Mouse (Mus musculus) forebrain, embryonic 12.5 days (tissue): ENCODE measurements at regions not wholly inside any gene's neighbourhood (a gene's known extent, or its start where the extent isn't known, plus 50 kb on each side); places are given as distances from the start of the nearest gene placed in this dataset.
"Not testable (repeated sequence)": the region's sequence is repeated elsewhere in the genome, so short reads cannot be mapped to it uniquely, and the experiment has no call there.

ENCODE experiments used
- ATAC-seq: fragments of 200-750 bp; cut with Nextera tagmentation; 2 replicates; pipeline ENCODE4 v1.8.0; 2017; ENCODE audit warnings: moderate TSS enrichment; ENCODE audit not compliant: low FRiP score
- H3K27ac ChIP-seq: fragments of 300-500 bp; sonication (generic); 2 replicates; pipeline ENCODE4 v1.5.1; 2016; ENCODE audit warnings: mild to moderate bottlenecking
- H3K27me3 ChIP-seq: fragments of 300-500 bp; sonication (generic); 2 replicates; pipeline ENCODE4 v1.6.1; 2016; ENCODE audit warnings: mild to moderate bottlenecking
- H3K36me3 ChIP-seq: fragments of 300-500 bp; sonication (generic); replicated peaks from 2 replicates; pipeline ENCODE4 v1.6.1; 2016; ENCODE audit warnings: mild to moderate bottlenecking
- H3K4me1 ChIP-seq: fragments of 300-500 bp; sonication (generic); 2 replicates; pipeline ENCODE4 v1.6.1; 2016
- H3K4me2 ChIP-seq: fragments of 300-500 bp; sonication (generic); 2 replicates; pipeline ENCODE4 v1.6.1; 2016; ENCODE audit warnings: mild to moderate bottlenecking, moderate library complexity
- H3K4me3 ChIP-seq: fragments of 300-500 bp; sonication (generic); replicated peaks from 2 replicates; pipeline ENCODE4 v1.5.1; 2016; ENCODE audit warnings: mild to moderate bottlenecking
- H3K9ac ChIP-seq: fragments of 300-500 bp; sonication (generic); 2 replicates; pipeline ENCODE4 v1.6.1; 2016; ENCODE audit warnings: mild to moderate bottlenecking
- H3K9me3 ChIP-seq: fragments of 300-500 bp; sonication (generic); 2 replicates; pipeline ENCODE4 v1.6.1; 2016
- WGBS: fragments of 180-500 bp; shearing (Covaris S2); methylation state at CpG from one replicate; pipeline ENCODE4 v1.1.7; 2016; 5-methylcytosine and 5-hydroxymethylcytosine counted together

DNA sequence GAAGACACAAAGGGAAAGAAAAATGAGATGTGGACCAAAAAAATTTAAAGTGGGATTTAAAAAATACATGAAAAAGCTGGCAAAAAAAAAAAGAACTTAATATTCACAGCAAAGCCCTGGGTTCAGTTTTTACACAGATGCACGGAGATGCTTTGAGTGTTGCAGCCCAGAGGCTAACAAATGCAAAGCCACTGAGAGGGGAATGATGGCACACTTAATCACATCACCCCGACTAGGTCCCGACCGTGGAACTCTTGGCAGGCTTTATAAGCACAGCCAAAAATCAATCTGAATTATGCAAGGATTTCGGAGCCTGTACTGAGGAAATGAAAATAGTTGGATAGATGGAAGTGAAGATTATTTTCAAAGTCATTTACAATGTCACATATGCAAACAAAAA, 329.6 kb downstream of the Tdrd3 start:
- H3K27ac ChIP-seq = no peak overlapping the region
- H3K27me3 ChIP-seq = no peaks in the 10 kb centered on the region
- H3K9ac ChIP-seq = no peak overlapping the region
- H3K4me2 ChIP-seq = no peak overlapping the region
- no peaks in the 10 kb centered on the region for H3K9me3 ChIP-seq
- ATAC-seq = no peak
- H3K4me1 ChIP-seq = 0 out of 2 replicates have a peak, but pooled peaks cover 4% of the 10 kb centered on the region
- 43% methylated on average over 5 of the region's 5 CpGs for WGBS
- H3K4me3 ChIP-seq = no peak overlapping the region
- H3K36me3 ChIP-seq = no peaks in the 10 kb centered on the region

DNA sequence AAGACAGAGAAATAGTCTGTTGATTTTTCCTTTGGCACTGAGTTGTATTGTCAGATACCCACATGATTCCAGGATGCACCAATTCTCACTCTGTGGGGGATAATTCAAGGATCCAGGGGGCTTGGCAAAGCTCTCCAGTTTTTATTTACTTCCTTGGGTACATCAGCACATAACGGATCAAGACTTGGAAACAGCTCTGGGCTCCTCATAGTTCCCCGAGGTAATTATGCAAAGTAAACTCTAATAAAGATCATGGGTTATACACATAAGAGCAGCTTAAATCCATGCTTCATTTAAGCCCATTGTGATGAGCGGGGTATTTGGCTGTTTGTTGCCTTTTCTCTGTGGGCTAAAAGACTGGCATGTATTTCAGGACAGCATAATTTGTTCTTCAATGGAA, 332.6 kb downstream of the Tdrd3 start:
- peak; percentile 68 for ATAC-seq
- Histone ChIP-seq H3K4me3 (no peak overlapping the region), H3K9ac (no peak overlapping the region), H3K4me1 (0 out of 2 replicates have a peak, but pooled peaks cover 4% of the 10 kb centered on the region), H3K4me2 (no peak overlapping the region), H3K9me3 (no peaks in the 10 kb centered on the region), H3K27ac (no peak overlapping the region), H3K27me3 (no peaks in the 10 kb centered on the region), H3K36me3 (no peaks in the 10 kb centered on the region)
- WGBS = 19% methylated on average over 3 of the region's 3 CpGs

DNA sequence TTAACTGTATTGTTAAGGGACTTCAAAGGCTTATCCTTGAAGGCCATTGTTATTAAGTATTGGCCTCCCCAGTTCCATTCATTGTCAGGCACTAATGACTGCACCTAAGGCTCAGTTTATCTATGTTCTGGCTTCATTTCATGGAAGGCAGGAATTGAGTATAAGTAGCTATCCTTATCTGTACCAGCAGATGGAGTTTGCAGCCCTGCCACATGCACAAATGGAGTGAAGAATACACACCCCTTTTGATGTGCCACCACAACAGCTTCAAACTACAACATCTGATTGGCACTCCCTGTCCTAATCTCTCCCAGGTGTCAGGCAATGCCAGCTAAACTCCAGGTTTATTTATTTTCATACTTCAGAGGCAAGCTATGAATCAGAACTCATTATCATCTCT, 333.3 kb downstream of the Tdrd3 start:
- Histone ChIP-seq H3K27ac (no peak overlapping the region), H3K9ac (no peak overlapping the region), H3K9me3 (no peaks in the 10 kb centered on the region), H3K27me3 (no peaks in the 10 kb centered on the region), H3K4me3 (no peak overlapping the region), H3K36me3 (no peaks in the 10 kb centered on the region), H3K4me1 (0 out of 2 replicates have a peak, but pooled peaks cover 4% of the 10 kb centered on the region), H3K4me2 (no peak overlapping the region)
- no peak for ATAC-seq

DNA sequence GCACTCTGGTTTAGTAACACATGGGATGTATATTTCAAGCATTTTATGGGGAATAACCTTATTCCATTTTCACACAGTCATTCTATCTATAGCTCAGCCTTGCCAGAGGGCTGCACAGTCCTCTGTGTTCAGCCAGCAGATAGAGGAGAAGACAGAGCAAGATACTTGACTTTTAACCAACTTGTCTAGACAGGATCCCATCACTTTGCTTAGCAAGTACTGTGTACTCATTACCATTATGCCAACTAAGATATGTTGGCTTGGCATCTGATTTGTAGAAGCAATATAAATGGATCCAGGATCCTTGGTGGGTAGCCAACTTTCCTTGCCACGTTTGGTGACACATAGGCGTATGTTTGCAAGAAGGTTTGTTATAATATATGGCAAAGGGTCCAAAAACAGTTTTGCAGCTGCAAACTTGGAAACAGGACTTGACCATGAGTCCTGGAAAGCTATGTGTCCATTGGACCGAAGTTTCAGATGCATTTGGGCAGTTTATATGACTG, 334.3 kb downstream of the Tdrd3 start:
- H3K9me3 ChIP-seq = no peaks in the 10 kb centered on the region
- no peak overlapping the region for H3K27ac ChIP-seq
- no peak overlapping the region for H3K4me3 ChIP-seq
- H3K9ac ChIP-seq = no peak overlapping the region
- 87% methylated on average over 3 of the region's 3 CpGs for WGBS
- 0 out of 2 replicates have a peak, but pooled peaks cover 4% of the 10 kb centered on the region for H3K4me1 ChIP-seq
- H3K4me2 ChIP-seq = no peak overlapping the region
- H3K36me3 ChIP-seq = no peaks in the 10 kb centered on the region
- H3K27me3 ChIP-seq = no peaks in the 10 kb centered on the region
- ATAC-seq = no peak

DNA sequence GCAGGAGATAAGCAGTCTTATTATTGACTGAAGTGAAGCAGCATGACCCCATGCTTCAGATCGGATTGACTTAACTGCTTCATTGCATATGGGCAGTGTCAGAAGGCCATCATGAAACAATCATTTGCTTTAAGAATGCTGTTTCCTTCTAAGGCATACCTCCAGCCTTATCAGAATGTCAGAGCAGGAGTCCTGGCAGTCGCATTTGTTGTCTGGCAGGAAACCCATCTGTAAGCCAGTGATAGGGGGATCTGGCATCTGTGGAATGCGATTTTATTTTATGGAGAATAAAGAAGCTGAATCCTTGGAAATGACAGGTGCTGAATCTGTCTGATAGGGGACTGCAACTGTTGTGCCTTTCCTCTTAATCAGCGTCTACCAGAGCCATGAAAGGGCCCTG, 338.3 kb downstream of the Tdrd3 start:
- 63% methylated on average over 4 of the region's 4 CpGs for WGBS
- Histone ChIP-seq H3K36me3 (no peaks in the 10 kb centered on the region), H3K9me3 (no peaks in the 10 kb centered on the region), H3K4me1 (no peaks in the 10 kb centered on the region), H3K4me2 (no peak overlapping the region), H3K4me3 (no peak overlapping the region), H3K9ac (no peak overlapping the region), H3K27me3 (no peaks in the 10 kb centered on the region), H3K27ac (no peak overlapping the region)
- ATAC-seq = no peak

DNA sequence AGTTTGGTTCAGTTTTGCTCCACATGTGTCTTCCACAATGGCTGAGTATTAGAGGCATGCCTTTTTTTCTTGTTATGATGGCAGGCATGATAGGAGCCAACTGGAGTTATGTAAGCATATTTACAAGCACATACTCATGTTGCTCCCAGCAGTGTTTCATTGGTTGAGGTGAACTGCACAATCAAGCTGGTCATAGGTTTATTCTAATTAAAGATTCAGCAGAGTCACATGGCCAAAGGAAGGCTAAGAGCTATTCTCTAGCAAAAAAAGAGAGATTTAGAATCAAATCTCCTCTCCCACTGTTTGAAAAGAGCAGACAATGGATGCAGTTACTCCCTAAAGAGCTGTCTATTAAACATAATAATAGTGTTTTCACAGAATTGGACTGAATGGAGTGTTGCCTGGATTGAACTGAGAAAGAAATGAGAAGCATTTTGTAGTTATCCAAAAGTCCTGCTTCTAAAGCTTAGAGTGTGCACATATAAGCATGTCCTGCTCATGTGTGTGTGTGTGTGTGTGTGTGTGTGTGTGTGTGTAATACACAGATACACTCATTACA, 359.0 kb downstream of the Tdrd3 start:
- H3K27ac ChIP-seq = no peak overlapping the region

DNA sequence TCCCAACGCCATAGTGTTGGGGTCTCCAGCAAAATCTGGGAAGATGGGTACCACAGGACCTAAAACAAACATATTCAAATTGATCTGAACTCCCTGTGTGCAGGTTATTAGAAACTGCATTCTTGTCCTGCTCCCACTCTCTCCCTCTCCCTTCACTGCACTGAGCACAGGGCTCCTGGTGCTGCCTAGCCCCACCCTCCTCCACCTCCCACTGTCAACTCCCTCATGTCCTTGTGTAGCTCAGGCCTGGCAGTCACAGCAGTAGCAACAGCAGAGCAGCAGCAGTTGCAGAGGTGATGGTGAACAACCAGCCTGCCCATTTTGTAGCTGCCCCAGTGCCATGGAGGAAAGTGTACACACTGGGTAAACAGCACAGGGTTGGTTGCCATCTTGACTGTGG, 383.4 kb downstream of the Tdrd3 start:
- no peaks in the 10 kb centered on the region for H3K4me1 ChIP-seq
- no peaks in the 10 kb centered on the region for H3K9me3 ChIP-seq
- no peaks in the 10 kb centered on the region for H3K27me3 ChIP-seq
- WGBS = 85% methylated on average over 1 of the region's 1 CpGs
- H3K4me2 ChIP-seq = no peak overlapping the region
- H3K9ac ChIP-seq = no peak overlapping the region
- H3K4me3 ChIP-seq = no peak overlapping the region
- H3K27ac ChIP-seq = no peak overlapping the region
- ATAC-seq = 0 out of 2 replicates have a peak, but pooled peaks have one; percentile 23
- H3K36me3 ChIP-seq = no peaks in the 10 kb centered on the region

More for the DNA sequence above, 359.0 kb downstream of the Tdrd3 start:
- H3K4me3 ChIP-seq = no peak overlapping the region
- H3K9me3 ChIP-seq = no peaks in the 10 kb centered on the region
- H3K4me1 ChIP-seq = 0 out of 2 replicates have a peak, but pooled peaks cover 7% of the 10 kb centered on the region
- ATAC-seq = peak; percentile 61
- H3K4me2 ChIP-seq = no peak overlapping the region
- no peaks in the 10 kb centered on the region for H3K27me3 ChIP-seq
- no peak overlapping the region for H3K9ac ChIP-seq
- H3K36me3 ChIP-seq = no peaks in the 10 kb centered on the region

DNA sequence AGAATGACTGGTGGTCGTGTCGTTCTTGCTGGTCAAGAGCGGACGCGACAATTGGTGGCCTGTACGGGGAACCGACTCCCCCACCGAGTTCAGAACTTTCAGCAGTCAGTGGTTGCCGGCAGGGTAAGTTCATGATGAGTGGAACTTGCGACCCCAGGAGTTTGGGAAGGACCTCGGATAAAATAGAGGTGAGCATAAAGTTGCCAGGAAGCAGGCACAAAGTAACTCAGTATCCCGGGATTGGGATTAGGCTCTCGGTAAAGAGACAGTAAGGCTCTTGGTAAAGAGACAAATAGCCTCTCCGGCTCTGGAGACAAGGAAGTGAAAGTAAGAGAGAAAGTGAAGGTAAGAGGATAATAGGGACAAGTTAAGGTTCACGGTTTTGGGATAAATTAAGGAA, 393.2 kb downstream of the Tdrd3 start:
- ATAC-seq, H3K36me3 ChIP-seq, H3K4me1 ChIP-seq, H3K9me3 ChIP-seq, H3K4me3 ChIP-seq, H3K4me2 ChIP-seq, H3K27me3 ChIP-seq, H3K9ac ChIP-seq, H3K27ac ChIP-seq: not testable (repeated sequence)
- 92% methylated on average over 15 of the region's 15 CpGs for WGBS

DNA sequence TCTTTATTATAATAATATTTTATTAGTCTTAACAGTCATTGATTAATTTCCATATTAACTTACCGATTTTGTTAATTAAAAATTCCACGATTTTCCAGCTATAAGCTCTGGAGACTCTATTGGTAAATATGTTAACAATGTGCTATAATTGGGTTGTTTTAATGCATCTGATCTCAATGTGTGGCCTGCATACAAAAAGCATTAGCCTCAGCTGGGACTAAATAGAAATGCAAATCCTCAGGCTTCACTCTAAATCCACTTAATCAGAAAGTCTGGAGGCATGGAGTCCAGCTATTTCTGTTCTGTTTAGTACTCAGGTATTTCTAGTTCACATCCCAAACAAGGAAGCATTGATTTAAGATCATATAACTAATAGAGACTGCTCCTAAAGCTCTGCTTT, 427.7 kb downstream of the Tdrd3 start:
- Histone ChIP-seq H3K4me1 (peaks cover 3% of the 10 kb centered on the region; the same call in 1 of the 2 replicates), H3K4me3 (no peak overlapping the region), H3K36me3 (no peaks in the 10 kb centered on the region), H3K9ac (no peak overlapping the region), H3K9me3 (no peaks in the 10 kb centered on the region), H3K27me3 (no peaks in the 10 kb centered on the region), H3K27ac (no peak overlapping the region), H3K4me2 (no peak overlapping the region)
- ATAC-seq = no peak
- WGBS = 69% methylated on average over 2 of the region's 2 CpGs

DNA sequence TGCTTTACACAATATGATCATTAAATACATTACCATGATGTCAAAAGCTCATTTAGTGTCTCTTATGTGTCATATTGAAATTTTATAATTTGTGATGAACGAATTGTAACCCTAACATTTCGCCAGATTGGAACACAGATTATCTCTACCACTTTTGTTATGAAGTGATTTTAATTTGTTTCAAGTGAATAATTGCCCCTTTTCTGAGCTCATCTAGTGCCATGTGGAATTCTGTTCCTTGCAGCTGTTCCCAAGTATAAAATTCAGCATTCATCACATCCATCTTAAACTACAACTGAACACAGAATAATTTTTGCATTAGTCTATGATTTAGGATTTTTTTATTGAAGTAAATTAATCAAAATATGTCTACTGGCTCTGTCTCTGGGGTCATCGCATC, 445.0 kb downstream of the Tdrd3 start:
- Histone ChIP-seq H3K9me3 (no peaks in the 10 kb centered on the region), H3K4me2 (no peak overlapping the region), H3K9ac (no peak overlapping the region), H3K4me1 (peaks cover 16% of the 10 kb centered on the region), H3K27ac (no peak overlapping the region), H3K36me3 (no peaks in the 10 kb centered on the region), H3K4me3 (no peak overlapping the region), H3K27me3 (peaks cover 3% of the 10 kb centered on the region; the same call in 1 of the 2 replicates)
- WGBS = 82% methylated on average over 3 of the region's 3 CpGs
- ATAC-seq = no peak

DNA sequence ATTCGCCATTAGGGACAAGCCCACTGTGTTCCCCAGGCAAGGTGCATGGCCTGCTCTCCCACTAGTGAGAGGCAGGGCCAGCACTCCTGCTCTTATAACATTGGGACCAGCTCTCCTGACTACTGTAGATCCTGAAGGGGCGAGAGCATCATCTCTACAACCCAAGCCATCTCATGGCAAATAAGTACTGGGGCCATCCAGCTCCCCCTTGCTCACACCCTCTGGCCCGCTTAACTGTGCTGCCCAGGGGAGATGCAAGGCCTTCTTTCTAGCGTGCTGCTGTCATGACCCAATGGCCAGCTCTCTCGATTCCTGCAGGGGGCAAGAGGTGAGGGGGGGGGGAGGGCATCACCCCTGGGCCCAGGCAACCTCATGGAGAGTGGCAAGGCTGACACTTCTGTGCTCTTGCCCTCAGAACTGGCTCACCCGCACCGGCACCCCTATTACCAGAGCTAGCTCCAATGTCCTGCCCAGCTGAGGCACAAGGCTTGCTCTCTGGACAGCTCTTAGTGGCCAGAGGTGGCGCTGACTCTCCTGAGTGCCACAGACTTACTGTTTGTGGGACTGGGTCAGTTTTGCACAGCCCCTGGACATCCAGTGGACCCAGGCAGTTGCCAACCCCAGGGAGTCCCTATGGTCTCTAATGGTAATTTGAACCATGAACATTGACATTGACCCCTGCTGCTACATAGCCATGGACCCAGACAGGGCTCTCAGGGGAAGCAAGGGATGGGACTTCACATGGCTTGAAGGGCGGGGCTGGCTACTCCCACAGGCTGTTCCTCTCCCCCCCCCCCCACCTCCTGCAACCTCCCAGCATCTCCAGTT, 448.2 kb downstream of the Tdrd3 start:
- H3K36me3 ChIP-seq = no peaks in the 10 kb centered on the region
- 0 out of 2 replicates have a peak overlapping the region, but pooled peaks have one; percentile 43 for H3K27ac ChIP-seq
- no peaks in the 10 kb centered on the region for H3K9me3 ChIP-seq
- no peak overlapping the region for H3K9ac ChIP-seq
- WGBS = 91% methylated on average over 9 of the region's 9 CpGs
- H3K4me1 ChIP-seq = peaks cover 16% of the 10 kb centered on the region
- ATAC-seq = peak; percentile 51; the same call in 1 of the 2 replicates
- H3K4me2 ChIP-seq = no peak overlapping the region
- peaks cover 3% of the 10 kb centered on the region; the same call in 1 of the 2 replicates for H3K27me3 ChIP-seq
- no peak overlapping the region for H3K4me3 ChIP-seq

DNA sequence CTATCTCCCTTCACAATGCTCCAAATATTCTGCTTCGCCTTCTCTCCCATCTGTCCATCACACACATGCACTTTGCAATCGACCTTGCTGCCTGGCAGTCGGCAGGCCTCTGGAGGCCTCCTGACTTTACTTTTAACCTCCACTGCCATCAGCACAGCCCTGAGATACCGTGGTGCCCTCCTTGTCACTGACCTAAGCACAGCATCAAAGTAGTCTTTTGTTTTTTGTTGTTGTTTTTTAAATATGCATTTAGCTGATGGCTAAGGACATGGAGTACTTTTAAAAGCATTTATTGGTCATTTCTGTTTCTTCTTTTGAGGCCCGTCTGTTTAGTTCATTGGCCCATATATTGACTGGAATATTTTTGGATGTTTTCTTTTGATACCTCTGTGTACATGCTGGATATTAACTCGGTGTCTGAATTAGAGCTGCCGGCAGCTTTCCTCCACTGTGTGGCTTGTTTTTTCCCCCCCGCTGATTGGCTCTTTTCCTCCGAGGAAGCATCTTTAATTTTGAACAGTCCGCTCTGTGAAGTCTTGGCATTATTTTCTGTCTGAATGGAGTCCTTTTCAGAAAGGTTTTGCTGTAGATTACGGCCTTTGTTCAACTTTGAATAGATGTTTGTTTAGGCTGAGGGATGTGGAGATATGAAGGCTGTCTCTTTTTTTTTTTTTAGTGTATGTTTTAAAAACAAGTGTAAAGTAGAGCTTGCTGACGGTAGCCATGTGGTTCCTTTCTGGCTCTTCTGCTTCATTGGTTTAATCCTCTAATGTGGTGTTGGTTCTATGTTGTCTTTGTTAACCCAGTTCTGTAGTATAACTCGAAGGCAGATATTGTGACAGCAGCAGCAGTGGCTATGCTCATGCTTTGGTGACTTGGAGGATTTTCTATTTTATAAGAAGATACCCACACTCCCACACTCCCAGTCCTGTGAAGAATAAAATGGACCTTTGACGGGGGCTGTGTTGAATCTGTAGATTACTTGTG, 449.1 kb downstream of the Tdrd3 start:
- WGBS = 16% methylated on average over 14 of the region's 14 CpGs

More for the DNA sequence above, 449.1 kb downstream of the Tdrd3 start:
- Histone ChIP-seq H3K4me2 (peak overlapping the region; percentile 37), H3K27ac (0 out of 2 replicates have a peak overlapping the region, but pooled peaks have one; percentile 43), H3K9me3 (no peaks in the 10 kb centered on the region), H3K4me3 (no peak overlapping the region), H3K27me3 (peaks cover 3% of the 10 kb centered on the region; the same call in 1 of the 2 replicates), H3K36me3 (no peaks in the 10 kb centered on the region), H3K9ac (no peak overlapping the region), H3K4me1 (peaks cover 16% of the 10 kb centered on the region)
- peak; percentile 76 for ATAC-seq
